Mouse (Mus musculus): Measurements from ENCODE around the gene Osbpl8. TPM values are rescaled to one million over a fixed set of nuclear protein-coding genes. Genes with fewer than 3 reads are reported as not detected.

Osbpl8 gene
- total and polyA plus RNA-seq, 3 experiments: 10.9 to 73.7 (median 70.0) TPM

- no peaks in the 10 kb centered on the region for H3K36me3 ChIP-seq (ENCODE audit: control insufficient read depth, insufficient read depth, low read length)
- no peaks in the 10 kb centered on the region for H3K79me2 ChIP-seq (replicated peaks; ENCODE audit: control insufficient read depth, insufficient read depth, low read length)
- H3K4me3 ChIP-seq: no peak overlapping the region
- no peaks in the 10 kb centered on the region for H3K27me3 ChIP-seq (ENCODE audit: control insufficient read depth, insufficient read depth, low read length)
- H3K4me1 ChIP-seq (ENCODE audit: control insufficient read depth, insufficient read depth, low read length): no peaks in the 10 kb centered on the region
- 76% methylated on average over 4 of the region's 4 CpGs for WGBS
- H3K9ac ChIP-seq (ENCODE audit: low read depth, low read length): no peak overlapping the region
- TF ChIP-seq POLR2A (IDR thresholded peaks at IDR 0.05; ENCODE audit: insufficient read depth, low read depth, low read length): no peak
- TF ChIP-seq EP300 (IDR thresholded peaks at IDR 0.05; ENCODE audit: insufficient read depth, low read depth, low read length): no peak
- TF ChIP-seq CTCF (IDR thresholded peaks at IDR 0.05): no peak
- DNase-seq: no peak
- no peak overlapping the region for H3K27ac ChIP-seq
- intact Hi-C loops (cut with DNase I): no loop called here
These were observed 163.4 kb downstream of the Osbpl8 start for GRCm38 (mm10) chr10:111327957-111328356.

GRCm38 (mm10) chr10:111329326-111329725 lies 164.8 kb downstream of the Osbpl8 start:
- H3K4me1 ChIP-seq (ENCODE audit: control insufficient read depth, insufficient read depth, low read length): no peaks in the 10 kb centered on the region
- H3K9ac ChIP-seq (ENCODE audit: low read depth, low read length): no peak overlapping the region
- no peak overlapping the region for H3K27ac ChIP-seq
- H3K79me2 ChIP-seq (replicated peaks; ENCODE audit: control insufficient read depth, insufficient read depth, low read length): no peaks in the 10 kb centered on the region
- no peak for DNase-seq
- no peaks in the 10 kb centered on the region for H3K27me3 ChIP-seq (ENCODE audit: control insufficient read depth, insufficient read depth, low read length)
- intact Hi-C loops (cut with DNase I): no loop called here
- 58% methylated on average over 5 of the region's 5 CpGs for WGBS
- H3K4me3 ChIP-seq: no peak overlapping the region
- TF ChIP-seq EP300 (IDR thresholded peaks at IDR 0.05; ENCODE audit: insufficient read depth, low read depth, low read length): no peak
- no peak for TF ChIP-seq CTCF (IDR thresholded peaks at IDR 0.05)
- no peak for TF ChIP-seq POLR2A (IDR thresholded peaks at IDR 0.05; ENCODE audit: insufficient read depth, low read depth, low read length)
- H3K36me3 ChIP-seq (ENCODE audit: control insufficient read depth, insufficient read depth, low read length): no peaks in the 10 kb centered on the region

- Histone ChIP-seq H3K4me1 (ENCODE audit: control insufficient read depth, insufficient read depth, low read length) (no peaks in the 10 kb centered on the region), H3K9ac (ENCODE audit: low read depth, low read length) (no peak overlapping the region), H3K36me3 (ENCODE audit: control insufficient read depth, insufficient read depth, low read length) (no peaks in the 10 kb centered on the region), H3K79me2 (replicated peaks; ENCODE audit: control insufficient read depth, insufficient read depth, low read length) (no peaks in the 10 kb centered on the region), H3K27me3 (ENCODE audit: control insufficient read depth, insufficient read depth, low read length) (no peaks in the 10 kb centered on the region; the same call in 1 of the 2 replicates), H3K27ac (no peak overlapping the region), H3K4me3 (no peak overlapping the region)
- TF ChIP-seq CTCF (IDR thresholded peaks at IDR 0.05): no peak
- TF ChIP-seq POLR2A (IDR thresholded peaks at IDR 0.05; ENCODE audit: insufficient read depth, low read depth, low read length): no peak
- no peak for TF ChIP-seq EP300 (IDR thresholded peaks at IDR 0.05; ENCODE audit: insufficient read depth, low read depth, low read length)
- no peak for DNase-seq
- intact Hi-C loops (cut with DNase I): no loop called here
- 95% methylated on average over 2 of the region's 2 CpGs for WGBS
These were observed 170.3 kb downstream of the Osbpl8 start for GRCm38 (mm10) chr10:111334902-111335301.

GRCm38 (mm10) chr10:111335517-111336352 lies 171.2 kb downstream of the Osbpl8 start:
- H3K27ac ChIP-seq: no peak overlapping the region
- H3K27me3 ChIP-seq (ENCODE audit: control insufficient read depth, insufficient read depth, low read length): no peaks in the 10 kb centered on the region; the same call in 1 of the 2 replicates
- intact Hi-C loops (cut with DNase I): no loop called here
- H3K36me3 ChIP-seq (ENCODE audit: control insufficient read depth, insufficient read depth, low read length): no peaks in the 10 kb centered on the region
- no peak for DNase-seq
- H3K4me1 ChIP-seq (ENCODE audit: control insufficient read depth, insufficient read depth, low read length): no peaks in the 10 kb centered on the region
- H3K9ac ChIP-seq (ENCODE audit: low read depth, low read length): no peak overlapping the region
- H3K4me3 ChIP-seq: no peak overlapping the region
- 18% methylated on average over 29 of the region's 29 CpGs for WGBS
- no peaks in the 10 kb centered on the region for H3K79me2 ChIP-seq (replicated peaks; ENCODE audit: control insufficient read depth, insufficient read depth, low read length)
- no peak for TF ChIP-seq POLR2A (IDR thresholded peaks at IDR 0.05; ENCODE audit: insufficient read depth, low read depth, low read length)
- no peak for TF ChIP-seq EP300 (IDR thresholded peaks at IDR 0.05; ENCODE audit: insufficient read depth, low read depth, low read length)
- TF ChIP-seq CTCF (IDR thresholded peaks at IDR 0.05): no peak

GRCm38 (mm10) chr10:111336353-111336713 lies 171.8 kb downstream of the Osbpl8 start:
- H3K4me3 ChIP-seq: no peak overlapping the region
- no peaks in the 10 kb centered on the region for H3K79me2 ChIP-seq (replicated peaks; ENCODE audit: control insufficient read depth, insufficient read depth, low read length)
- no peak overlapping the region for H3K27ac ChIP-seq
- TF ChIP-seq CTCF (IDR thresholded peaks at IDR 0.05) (no peak), POLR2A (IDR thresholded peaks at IDR 0.05; ENCODE audit: insufficient read depth, low read depth, low read length) (no peak), EP300 (IDR thresholded peaks at IDR 0.05; ENCODE audit: insufficient read depth, low read depth, low read length) (no peak)
- intact Hi-C loops (cut with DNase I): no loop called here
- no peaks in the 10 kb centered on the region for H3K4me1 ChIP-seq (ENCODE audit: control insufficient read depth, insufficient read depth, low read length)
- no peaks in the 10 kb centered on the region for H3K36me3 ChIP-seq (ENCODE audit: control insufficient read depth, insufficient read depth, low read length)
- WGBS: 24% methylated on average over 10 of the region's 10 CpGs
- no peak for DNase-seq
- H3K9ac ChIP-seq (ENCODE audit: low read depth, low read length): no peak overlapping the region
- no peaks in the 10 kb centered on the region; the same call in 1 of the 2 replicates for H3K27me3 ChIP-seq (ENCODE audit: control insufficient read depth, insufficient read depth, low read length)

GRCm38 (mm10) chr10:111339296-111339695 lies 174.7 kb downstream of the Osbpl8 start:
- no peak overlapping the region for H3K4me3 ChIP-seq
- intact Hi-C loops (cut with DNase I): no loop called here
- H3K4me1 ChIP-seq (ENCODE audit: control insufficient read depth, insufficient read depth, low read length): no peaks in the 10 kb centered on the region
- TF ChIP-seq CTCF (IDR thresholded peaks at IDR 0.05): no peak
- no peak overlapping the region for H3K9ac ChIP-seq (ENCODE audit: low read depth, low read length)
- H3K27ac ChIP-seq: no peak overlapping the region
- DNase-seq: no peak
- peaks cover 1% of the 10 kb centered on the region for H3K27me3 ChIP-seq (ENCODE audit: control insufficient read depth, insufficient read depth, low read length)
- no peaks in the 10 kb centered on the region for H3K79me2 ChIP-seq (replicated peaks; ENCODE audit: control insufficient read depth, insufficient read depth, low read length)
- no peaks in the 10 kb centered on the region for H3K36me3 ChIP-seq (ENCODE audit: control insufficient read depth, insufficient read depth, low read length)
- WGBS: 79% methylated on average over 11 of the region's 11 CpGs

Data from heart, adult 2 months (tissue).